8 mouse cellular contexts compared by ENCODE assay signal in genomic region chr6:149188041-149188924, GRCm38 (mm10). TPM values are rescaled to one million over a fixed set of nuclear protein-coding genes. Genes with fewer than 3 reads are reported as not detected.
DNase-seq lines count a peak whose midpoint lies in the region; ATAC-seq and TF ChIP-seq lines count a peak whose summit lies in the region.

Amn1 (minus strand) TSS chr6:149188712.

- H3K36me3 ChIP-seq in ES-E14 (ENCODE audit: control insufficient read depth, insufficient read depth, low read length, poor library complexity, severe bottlenecking) = no peaks in the 10 kb centered on the region; the same call in none of the 2 replicates
- peaks cover 2% of the 10 kb centered on the region for H3K36me3 ChIP-seq in forebrain, embryonic 15.5 days

- peaks cover 5% of the 10 kb centered on the region; the same call in 1 of the 2 replicates for H3K9me3 ChIP-seq in ES-E14 (ENCODE audit: control insufficient read depth, insufficient read depth, low read depth, low read length)
- H3K9me3 ChIP-seq in forebrain, embryonic 15.5 days = no peaks in the 10 kb centered on the region

- peak within 1 kb of the TSS; percentile 75 to 94 for H3K4me3 ChIP-seq in ES-E14 (ENCODE audit: insufficient read depth in 1 of 2, low read depth in 1 of 2, low read length in 2 of 2, poor library complexity in 1 of 2, severe bottlenecking in 1 of 2)
- peak within 1 kb of the TSS; percentile 70 for H3K4me3 ChIP-seq in forebrain, embryonic 15.5 days
- peak within 1 kb of the TSS; percentile 94 for H3K4me3 ChIP-seq in lung, adult 2 months (replicated peaks; ENCODE audit: extremely low read depth, low read depth, low read length)

- in situ Hi-C loops in ES-E14 (cut with MboI; ENCODE audit: low sequenced_read_pairs in 2 of 2, unreplicated experiment in 2 of 2) = no loop called here

- WGBS in forebrain, embryonic 15.5 days = under 1% methylated on average over 34 of the region's 34 CpGs
- WGBS in lung, adult 2 months = under 1% methylated on average over 34 of the region's 34 CpGs

- peak within 1 kb of the TSS; percentile 95 for H3K9ac ChIP-seq in ES-E14 (ENCODE audit: insufficient read depth, low read depth, low read length, poor library complexity, severe bottlenecking)
- H3K9ac ChIP-seq in forebrain, embryonic 15.5 days (replicated peaks) = peak within 1 kb of the TSS; percentile 95

- DNase-seq in ES-E14 (ENCODE audit: low read depth, low spot score) = peak; percentile 97
- DNase-seq in cerebellum, adult 11-12 months = peak; percentile 96
- peak; percentile 94 for DNase-seq in heart, postnatal 25 days (ENCODE audit: low spot score)
- DNase-seq in layer of hippocampus, adult 18-20 months (ENCODE audit: low spot score in 2 of 2) = peak; percentile 93 to 97
- DNase-seq in lung, adult 2 months = peak; percentile 96
- peak; percentile 92 to 96 for DNase-seq in thymus, adult 18-20 months

- H3K27ac ChIP-seq in ES-E14 (ENCODE audit: insufficient read depth, low read depth, low read length, poor library complexity, severe bottlenecking) = peak within 1 kb of the TSS; percentile 75; the same call in 1 of the 2 replicates
- H3K27ac ChIP-seq in forebrain, embryonic 15.5 days (replicated peaks) = peak within 1 kb of the TSS; percentile 94

- H3K4me2 ChIP-seq in forebrain, embryonic 15.5 days (replicated peaks) = peak within 1 kb of the TSS; percentile 58

- H3K27me3 ChIP-seq in forebrain, embryonic 15.5 days = no peaks in the 10 kb centered on the region

- peak; percentile 99 for TF ChIP-seq POLR2A in lung, adult 2 months (IDR thresholded peaks at IDR 0.05; ENCODE audit: borderline replicate concordance, extremely low read depth, low read depth, low read length)

- TF ChIP-seq CTCF in lung, adult 2 months (IDR thresholded peaks at IDR 0.05; ENCODE audit: insufficient read depth, low read length) = no peak

- intact Hi-C loops in heart, postnatal 25 days (cut with DNase I) = loop anchor here (2.0 to 5.0 kb wide), 3 partner anchors 46 to 356 kb away; partner anchors contain the start of gene Ipo8

- peak; percentile 99 for ATAC-seq in forebrain, embryonic 15.5 days (replicated peaks)
- ATAC-seq in neutrophil, adult 5-6 weeks (ENCODE audit: extremely low read depth, insufficient number of reproducible peaks, low FRiP score, poor library complexity, severe bottlenecking) = peak; percentile 86

- H3K4me1 ChIP-seq in ES-E14 (ENCODE audit: control insufficient read depth in 2 of 2, insufficient read depth in 2 of 2, low read length in 2 of 2, poor library complexity in 1 of 2) = peaks cover 3% of the 10 kb centered on the region in 2 experiments; a peak in 1 of 4 replicates
- peaks cover 24% of the 10 kb centered on the region for H3K4me1 ChIP-seq in forebrain, embryonic 15.5 days
- peaks cover 13% of the 10 kb centered on the region for H3K4me1 ChIP-seq in lung, adult 2 months (ENCODE audit: control insufficient read depth, insufficient read depth, low read length)

TF ChIP-seq in ES-E14, 5 proteins besides CTCF, POLR2A, EP300 and RAD21:
- TF ChIP-seq ZNF384 (IDR thresholded peaks at IDR 0.05; ENCODE audit: low read depth, low read length) (no peak), MAFK (IDR thresholded peaks at IDR 0.05; ENCODE audit: insufficient read depth, low read depth, low read length) (no peak), ZC3H11A (IDR thresholded peaks at IDR 0.05; ENCODE audit: borderline replicate concordance, low read depth, low read length) (no peak), HCFC1 (IDR thresholded peaks at IDR 0.05; ENCODE audit: borderline replicate concordance, insufficient read depth, low read length) (peak; percentile 98), CHD2 (IDR thresholded peaks at IDR 0.05; ENCODE audit: low read depth, low read length) (no peak)

RNA-seq across cellular contexts. Expression of gene Amn1, which starts in this region (rescaled TPM):
- total RNA-seq in ES-E14 (2012; rRNA removed) = 10.9 and 12.6 TPM in 2 replicates
- polyA plus RNA-seq in forebrain, embryonic 15.5 days (2015; fragmentation: Nextera tagmentation; extraction: Ambion mirVana) = 88.7 and 107 TPM in 2 replicates
- total RNA-seq in heart, postnatal 25 days (2021) = 10 to 100 TPM; 17.5 to 20.0 TPM
- total RNA-seq in layer of hippocampus, adult 18-20 months (2021) = 10 to 100 TPM; 24.7 to 26.6 TPM
- polyA plus RNA-seq in lung, adult 2 months (2012; rRNA removed) = 9.9 and 10.7 TPM in 2 replicates
- total RNA-seq in neutrophil, adult 5-6 weeks (2017) = 49.2 and 56.8 TPM in 2 replicates

Comparison
In these comparisons a context has a peak if more than half of its experiments do, and no peak if none do; other contexts are left out.
1. Peak in every context shown above with its lines: DNase-seq, ATAC-seq, H3K4me3 ChIP-seq and H3K27ac ChIP-seq.